Mouse (Mus musculus): ENCODE measurements around the gene C130026I21Rik.
"Not testable (repeated sequence)": the region's sequence is repeated elsewhere in the genome, so short reads cannot be mapped to it uniquely, and the experiment has no call there.

DNA sequence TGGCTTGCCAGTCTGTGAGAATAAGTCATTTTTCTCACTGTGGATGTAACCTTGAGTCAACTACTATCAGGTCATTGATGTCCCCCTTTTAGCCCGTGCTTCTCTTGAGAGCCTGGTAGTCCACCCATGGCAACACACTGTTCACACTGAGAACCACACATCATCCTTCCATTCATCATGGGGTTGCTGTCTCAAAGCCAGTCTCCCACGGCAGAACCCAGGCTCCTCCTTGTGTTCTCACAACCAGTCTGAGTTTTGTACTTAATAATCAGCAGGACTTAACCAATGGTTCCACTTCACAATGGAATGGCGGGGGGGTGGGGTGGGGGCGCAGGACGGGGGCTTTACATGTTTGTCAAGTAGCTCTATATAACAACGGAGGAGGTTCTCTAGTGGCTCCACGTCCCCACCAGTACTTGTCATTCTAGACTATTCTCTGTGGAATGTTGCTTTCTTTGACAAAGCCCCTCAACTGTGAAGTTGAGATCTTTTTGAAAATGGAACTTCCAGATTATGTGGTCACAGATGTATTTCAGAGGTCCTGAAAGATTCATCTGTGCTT, 177.3 kb downstream of the C130026I21Rik start:
- not testable (repeated sequence) for TF ChIP-seq CHD2 (IDR thresholded peaks at IDR 0.05; ENCODE audit: low read depth, low read length); ZC3H11A (IDR thresholded peaks at IDR 0.05; ENCODE audit: borderline replicate concordance, low read depth, low read length)

Measured in ES-E14 (cell line).